Mouse (Mus musculus) hindlimb bud, embryonic 11.5 days (tissue): Measurements from ENCODE around the gene Drg1.
"Not testable (repeated sequence)": the region's sequence is repeated elsewhere in the genome, so short reads cannot be mapped to it uniquely, and the experiment has no call there.

Experiments
- DNase-seq: peaks from one replicate; pipeline ENCODE4 v3.0.0-alpha.2; 2012; ENCODE audit warnings: low read depth, low spot score; ENCODE audit errors: extremely low spot score

Drg1 gene

DNA sequence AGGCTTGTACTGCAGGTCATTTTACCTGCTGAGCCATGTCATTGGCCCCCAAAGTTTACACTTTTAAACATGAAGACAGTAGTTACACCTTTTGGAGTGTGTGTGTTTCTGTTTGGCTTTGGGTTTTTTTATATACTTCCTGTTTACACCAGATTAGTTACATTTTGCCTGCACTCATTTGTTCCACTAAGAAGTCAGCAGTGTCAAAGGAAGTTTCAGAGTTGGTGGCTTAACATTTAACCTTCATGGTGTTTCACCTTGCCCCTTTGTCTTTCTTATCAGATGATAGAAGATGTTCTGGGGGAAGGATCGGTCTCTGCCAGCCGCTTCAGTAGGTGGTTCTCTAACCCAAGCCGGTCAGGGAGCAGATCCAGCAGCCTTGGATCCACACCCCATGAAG, 39.1 kb downstream of the Drg1 start:
- no peak for DNase-seq

DNA sequence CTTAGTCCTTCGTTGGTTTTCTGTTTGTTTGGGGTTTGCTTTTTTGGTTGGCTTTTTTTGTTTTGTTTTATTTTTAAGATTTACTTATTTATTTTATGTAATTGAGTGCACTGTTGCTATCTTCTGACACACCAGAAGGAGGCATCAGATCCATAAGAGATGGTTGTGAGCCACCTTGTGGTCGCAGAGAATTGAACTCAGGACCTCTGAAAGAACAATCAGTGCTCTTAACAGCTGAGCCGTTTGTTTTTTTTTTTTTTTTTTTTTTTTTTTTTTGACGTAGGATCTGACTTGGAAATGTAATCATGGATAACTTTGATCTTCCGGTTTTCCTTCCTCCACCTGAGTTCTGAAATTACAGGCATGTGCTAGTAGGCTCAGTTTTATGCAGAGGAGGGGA, 43.1 kb downstream of the Drg1 start:
- DNase-seq, result no peak

DNA sequence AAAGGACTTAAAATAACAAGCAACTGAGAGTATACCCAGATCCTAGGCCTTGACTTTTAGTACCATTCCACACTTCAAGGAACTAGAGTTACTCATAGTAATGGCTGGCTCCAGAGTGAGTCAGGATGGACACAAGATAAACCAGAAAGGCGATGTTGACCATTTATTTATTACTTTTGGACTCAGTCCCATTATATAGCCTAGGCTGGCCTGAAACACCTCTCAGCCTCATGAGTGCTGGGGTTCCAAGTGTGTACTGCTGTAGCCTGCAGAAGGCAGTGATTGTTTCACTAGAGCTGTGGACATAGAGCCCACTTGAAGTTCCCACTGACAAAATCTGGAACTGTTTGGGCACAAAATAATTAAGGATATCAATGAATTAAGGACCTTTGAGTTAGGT, 53.7 kb downstream of the Drg1 start:
- no peak for DNase-seq

DNA sequence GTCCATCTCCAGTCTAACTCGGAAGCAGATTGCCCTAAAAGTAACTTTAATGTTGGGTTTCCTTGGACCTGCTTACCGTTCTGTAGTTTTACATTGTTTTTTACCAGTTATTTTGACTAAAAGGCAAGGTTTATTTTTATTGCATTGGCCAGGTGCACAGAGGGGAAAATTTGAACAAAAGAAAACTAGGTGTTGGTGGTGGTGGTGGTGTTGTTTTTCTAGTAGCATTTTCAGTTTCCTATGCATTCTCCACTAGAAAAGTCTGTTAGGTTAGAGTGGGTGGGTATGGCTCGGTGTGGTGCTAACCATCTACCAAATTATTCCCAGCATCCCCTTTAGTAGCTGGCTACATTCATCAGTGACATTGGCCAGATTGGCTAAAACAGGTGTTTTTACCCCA, 59.4 kb downstream of the Drg1 start:
- DNase-seq, result no peak

DNA sequence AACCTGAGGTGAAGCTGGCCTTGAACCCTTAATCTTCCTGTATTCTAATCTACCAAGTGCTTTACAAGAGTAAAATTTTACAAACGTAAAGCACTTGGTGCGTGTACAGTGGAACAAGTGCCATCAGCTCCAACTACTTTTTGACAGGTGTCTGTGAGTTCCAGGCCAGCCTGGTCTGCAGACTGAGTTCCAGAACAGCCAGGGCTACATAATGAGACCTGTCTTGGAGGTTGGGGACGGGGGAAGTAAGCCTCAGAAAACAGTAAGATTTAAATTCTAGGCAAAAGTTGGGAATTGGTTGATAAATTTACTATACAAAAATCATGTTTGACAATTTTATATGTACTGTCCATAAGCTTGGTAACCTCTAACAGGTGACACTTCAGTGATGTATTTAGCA, 61.0 kb downstream of the Drg1 start:
- no peak for DNase-seq

DNA sequence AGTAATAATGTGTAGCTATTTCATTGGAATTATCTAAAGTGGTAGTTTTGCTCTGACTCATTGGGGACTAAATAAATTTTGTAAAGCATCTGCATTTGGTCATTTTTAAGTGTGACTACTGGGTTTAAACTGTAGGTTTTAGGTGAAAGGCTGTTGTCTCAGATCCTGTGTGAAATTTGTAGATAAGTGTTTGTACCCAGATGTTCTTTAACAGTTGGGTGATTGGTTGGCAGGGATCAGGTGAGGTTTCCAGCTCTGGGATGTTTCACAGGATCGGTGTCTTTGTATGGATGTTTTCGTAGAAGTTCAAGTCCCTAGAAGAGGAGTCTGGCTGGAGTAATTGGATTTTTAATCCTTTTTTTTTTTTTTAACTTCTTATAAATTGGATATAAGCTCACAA, 62.4 kb downstream of the Drg1 start:
- no peak for DNase-seq

DNA sequence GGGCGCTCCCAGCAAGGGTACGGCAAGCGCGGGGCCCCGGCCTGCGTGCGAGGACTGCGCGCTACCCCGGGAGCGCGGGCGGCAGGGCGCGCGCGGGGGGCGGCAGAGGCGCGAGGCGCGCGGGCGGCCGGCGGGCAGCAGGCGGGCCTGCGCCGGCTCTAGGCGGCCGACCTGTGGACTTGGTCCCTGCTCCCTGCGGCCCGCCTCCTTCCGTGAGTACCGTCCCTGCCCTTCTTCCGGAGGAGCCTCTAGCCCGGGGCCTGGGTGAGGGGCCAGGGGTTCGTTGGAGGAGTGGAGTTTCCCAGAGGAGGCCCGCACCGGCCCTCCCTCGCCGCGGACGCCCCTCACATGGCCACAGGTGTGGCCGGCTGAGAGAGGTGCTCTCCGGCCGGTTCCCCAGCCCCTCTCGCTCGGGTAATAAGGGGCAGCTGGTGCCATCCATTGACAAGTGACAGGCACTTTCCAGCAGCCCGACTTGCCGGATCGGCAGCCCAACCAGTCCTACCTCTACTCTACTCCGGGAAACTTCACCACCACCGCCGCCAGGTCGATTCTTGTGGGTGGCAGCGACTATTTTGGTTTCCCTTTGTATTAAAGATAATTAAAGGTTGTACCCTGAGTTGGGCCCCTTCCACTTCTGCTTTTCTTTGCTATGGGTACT, 63.3 kb downstream of the Drg1 start:
- no peak for DNase-seq

DNA sequence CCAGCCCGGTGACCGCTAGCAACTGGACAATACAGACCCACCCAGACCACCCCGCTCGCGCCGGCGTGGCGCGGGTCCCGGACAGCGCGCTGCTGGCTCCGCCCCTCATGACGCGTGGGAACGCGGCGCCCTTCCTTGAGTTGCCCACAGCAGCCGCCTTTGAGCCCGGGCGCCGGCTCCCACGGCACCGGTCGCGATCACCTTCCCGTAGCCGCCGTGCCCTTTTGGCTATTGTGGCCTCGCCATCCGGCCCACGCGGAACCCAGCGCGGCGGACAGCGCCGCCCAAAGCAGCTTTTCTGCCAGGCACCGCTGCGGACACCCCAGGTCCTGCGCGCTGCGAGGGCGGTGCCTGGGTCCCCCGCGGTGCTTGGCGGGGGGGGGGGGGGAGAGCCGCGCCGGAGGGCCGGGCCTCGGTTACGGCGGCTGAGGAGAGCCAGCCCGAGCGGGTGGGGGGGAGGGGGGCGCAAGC, 63.9 kb downstream of the Drg1 start, which contains the start of gene Eif4enif1:
Eif4enif1 (plus strand) TSS at position 162 of the 471 bp plus-strand sequence.
- peak; percentile 79 for DNase-seq

DNA sequence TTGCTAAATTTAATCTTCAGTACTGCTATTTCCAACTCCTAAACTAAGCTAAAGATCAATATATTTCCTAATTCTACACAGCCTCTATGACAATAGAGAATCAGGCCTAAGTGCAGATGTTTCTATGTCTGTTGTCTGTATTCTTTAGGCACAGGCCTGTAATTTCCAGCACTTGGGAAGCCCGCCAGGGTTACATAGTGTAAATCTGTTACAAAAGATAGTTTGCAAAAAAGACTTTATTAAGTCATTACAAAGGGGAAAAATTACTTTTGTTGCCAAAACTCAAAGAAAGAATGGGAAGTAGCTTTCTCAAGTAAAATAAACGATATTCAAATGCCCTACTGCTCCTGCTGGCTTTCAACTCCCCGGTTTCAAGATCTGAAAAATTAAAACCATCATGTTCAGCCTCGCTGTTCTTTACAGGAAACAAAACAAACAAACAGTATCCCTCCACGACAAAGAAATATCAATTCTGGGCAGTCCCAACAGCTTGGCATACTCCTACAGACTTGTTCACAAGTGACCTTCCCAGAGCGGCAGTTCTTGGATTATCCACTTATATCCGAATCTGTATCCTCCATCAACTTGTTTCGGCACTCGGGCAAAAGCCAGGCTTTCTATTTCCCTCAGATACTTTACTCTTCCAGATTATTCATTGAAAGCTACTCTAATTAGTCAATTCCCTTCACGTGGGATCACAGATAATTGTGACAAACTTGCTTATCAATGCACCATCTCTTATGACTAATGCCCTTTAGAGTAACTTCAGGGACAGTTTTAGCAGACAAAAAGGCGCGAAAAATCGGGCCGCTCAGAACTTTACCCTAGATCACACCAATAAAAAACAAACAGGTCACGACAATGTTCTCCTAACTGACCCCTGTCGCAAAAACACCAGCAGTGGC, 64.6 kb downstream of the Drg1 start:
- no peak for DNase-seq

DNA sequence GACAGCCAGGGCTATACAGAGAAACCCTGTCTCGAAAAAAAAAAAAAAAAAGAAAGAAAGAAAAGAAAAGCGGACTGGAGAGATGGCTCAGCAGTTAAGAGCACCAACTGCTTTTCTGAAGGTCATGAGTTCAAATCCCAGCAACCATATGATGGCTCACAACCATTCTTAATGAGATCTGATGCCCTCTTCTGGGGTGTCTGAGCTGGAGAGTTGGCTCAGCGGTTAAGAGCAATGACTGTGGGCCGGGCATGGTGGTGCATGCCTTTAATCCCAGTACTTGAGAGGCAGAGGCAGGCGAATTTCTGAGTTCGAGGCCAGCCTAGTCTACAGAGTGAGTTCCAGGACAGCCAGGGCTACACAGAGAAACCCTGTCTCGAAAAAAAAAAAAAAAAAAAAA, 65.6 kb downstream of the Drg1 start:
- DNase-seq, result not testable (repeated sequence)

DNA sequence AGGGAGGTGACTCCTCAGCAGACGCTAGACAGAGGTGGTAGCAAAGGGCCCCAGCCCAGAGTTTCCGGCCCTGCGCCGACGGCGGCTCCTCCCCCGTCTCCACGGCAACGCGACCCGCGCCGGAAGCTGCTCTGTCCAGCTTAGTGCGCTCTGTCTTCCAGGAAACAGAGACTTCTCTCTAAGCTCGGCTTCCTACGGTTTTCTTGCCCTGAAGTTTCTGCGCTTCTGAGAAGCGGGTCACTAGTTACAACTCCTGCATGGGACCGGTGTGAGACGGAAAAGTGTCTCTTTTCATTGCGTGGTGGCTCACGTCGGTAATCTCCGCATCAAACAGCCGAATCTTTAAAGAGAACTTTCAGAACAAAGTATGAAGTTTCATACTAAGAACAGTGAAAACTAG, 72.9 kb downstream of the Drg1 start, which contains the start of gene Sfi1:
Sfi1 (minus strand) TSS at position 101 of the 400 bp plus-strand sequence.
- no peak for DNase-seq

DNA sequence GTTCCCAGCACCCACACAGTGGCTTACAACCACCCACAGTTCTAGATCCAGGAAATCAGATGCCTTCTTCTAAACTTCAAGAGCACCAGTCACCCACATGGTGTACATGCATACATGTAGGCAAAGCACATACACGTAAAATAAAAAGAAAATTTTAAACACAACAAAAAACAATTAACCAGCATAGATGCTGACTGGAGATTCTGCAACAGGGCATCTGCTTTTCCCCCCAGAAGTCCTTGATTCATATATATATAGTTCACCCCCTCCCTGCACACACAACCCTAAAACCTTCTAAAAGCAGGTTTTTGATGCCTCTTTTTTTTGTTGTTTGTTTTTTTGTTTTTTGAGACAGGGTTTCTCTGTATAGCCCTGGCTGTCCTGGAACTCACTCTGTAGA, 83.5 kb downstream of the Drg1 start:
- DNase-seq, result not testable (repeated sequence)

DNA sequence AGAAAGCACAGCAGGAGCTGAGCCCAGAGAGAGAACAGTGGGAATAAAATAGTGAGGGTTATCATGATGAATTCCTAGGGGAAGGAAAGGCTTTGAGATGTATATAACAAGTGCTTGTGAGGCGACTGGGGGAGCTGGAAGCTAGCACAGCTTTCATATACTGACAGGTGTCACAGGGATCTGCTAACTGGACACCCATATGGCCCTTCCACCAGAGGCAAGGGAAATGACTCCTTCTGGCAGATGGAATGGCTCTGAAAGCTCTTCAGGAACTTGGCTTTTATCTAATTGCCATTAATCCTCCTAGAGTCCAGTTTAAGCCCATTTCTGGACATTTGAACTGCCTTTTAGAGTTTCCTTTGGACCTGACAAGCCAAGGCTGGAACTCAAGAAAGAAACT, 84.2 kb downstream of the Drg1 start:
- not testable (repeated sequence) for DNase-seq

DNA sequence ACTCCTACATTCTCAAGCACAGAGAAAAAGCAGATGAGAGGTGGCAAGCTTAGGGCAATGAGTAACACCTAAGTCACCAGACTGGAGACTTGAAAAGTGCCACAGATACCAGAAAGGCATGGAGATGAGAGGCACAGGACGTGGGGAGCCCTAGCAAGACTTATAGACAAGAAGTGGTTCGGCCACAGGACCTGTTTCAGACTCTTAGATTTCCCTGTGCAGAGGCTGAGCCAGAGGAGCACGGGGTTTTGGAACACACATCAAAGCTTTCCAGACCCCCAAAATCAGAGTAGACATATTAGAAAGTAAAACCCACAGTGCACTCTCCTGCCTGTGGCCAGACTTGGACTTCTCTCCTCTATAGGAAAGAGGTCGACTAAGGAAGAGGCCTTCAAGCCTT, 85.0 kb downstream of the Drg1 start:
- DNase-seq, result not testable (repeated sequence)

DNA sequence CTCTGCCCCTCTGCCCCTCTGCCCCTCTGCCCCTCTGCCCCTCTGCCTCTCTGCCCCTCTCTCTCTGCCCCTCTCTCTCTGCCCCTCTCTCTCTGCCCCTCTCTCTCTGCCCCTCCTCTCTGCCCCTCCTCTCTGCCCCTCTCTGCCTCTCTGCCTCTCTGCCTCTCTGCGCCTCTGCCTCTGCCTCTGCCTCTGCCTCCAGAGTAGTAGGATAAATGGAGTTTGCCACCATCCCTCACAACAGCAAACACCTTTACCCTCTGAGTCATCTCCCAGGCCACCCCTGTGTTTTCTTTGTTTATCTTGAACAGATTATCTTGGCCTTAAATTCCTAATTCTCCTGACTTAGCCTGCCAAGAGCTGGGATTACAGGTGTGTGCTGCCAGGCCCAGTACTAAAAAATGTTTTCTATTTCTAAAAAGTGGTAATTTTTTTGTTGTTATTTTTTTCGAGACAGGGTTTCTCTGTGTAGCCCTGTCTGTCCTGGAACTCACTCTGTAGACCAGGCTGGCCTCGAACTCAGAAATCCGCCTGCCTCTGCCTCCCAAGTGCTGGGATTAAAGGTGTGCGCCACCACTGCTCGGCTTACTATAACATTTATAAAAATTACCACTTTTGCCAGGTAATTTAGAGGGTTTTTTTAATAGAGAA, 85.6 kb downstream of the Drg1 start:
- DNase-seq, result not testable (repeated sequence)

DNA sequence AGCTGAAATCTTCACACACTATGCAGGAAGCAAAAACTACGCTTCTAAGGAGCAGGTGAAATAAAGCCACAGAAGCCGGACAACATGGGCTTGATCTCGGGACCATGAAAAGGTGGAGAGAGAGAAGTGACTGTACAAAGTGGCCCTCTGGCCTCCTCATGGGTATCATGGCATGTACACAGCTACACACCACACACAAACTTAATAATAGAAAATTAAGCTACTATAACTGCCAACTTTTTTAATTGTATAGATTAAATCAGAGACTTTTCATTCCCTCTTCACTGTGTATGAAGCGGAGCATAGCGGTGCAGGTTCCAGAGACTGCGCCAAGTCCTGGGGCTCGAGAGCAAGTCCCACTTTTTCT, 86.5 kb downstream of the Drg1 start:
- DNase-seq, result not testable (repeated sequence)

DNA sequence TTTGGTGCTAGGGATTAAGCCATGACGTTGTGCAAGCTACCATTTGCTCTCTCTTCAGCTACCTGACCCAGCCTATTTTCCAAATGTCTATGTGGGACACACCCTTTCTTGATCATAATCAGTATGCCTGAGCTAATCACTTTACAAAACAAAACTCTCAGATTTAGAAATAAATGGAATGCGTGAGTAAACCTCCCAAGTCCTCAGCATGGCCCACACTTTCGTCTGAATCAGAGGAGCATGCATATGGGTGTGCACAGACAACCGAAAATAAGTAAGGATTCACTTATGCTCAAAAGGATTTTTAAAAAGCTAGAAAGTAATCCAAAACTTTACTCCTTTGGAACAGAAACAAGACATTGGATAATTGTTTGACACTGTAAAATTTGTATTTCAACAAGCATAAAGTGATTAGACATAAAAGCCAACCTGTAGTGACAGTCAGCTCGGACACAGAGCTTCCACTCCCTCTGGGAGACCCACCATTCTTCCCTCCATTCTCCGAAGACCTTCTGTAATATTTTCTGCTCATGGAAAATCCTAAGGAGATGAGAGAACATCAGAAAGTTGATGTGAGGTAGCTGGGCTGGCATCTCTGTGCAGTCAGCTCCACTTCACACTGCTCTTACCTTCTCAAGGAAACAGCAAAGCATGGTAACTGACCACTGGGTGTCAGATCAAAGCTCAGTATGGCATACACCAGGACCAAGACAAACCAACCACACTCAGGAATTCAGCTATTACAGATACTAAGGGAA, 87.1 kb downstream of the Drg1 start:
- not testable (repeated sequence) for DNase-seq

DNA sequence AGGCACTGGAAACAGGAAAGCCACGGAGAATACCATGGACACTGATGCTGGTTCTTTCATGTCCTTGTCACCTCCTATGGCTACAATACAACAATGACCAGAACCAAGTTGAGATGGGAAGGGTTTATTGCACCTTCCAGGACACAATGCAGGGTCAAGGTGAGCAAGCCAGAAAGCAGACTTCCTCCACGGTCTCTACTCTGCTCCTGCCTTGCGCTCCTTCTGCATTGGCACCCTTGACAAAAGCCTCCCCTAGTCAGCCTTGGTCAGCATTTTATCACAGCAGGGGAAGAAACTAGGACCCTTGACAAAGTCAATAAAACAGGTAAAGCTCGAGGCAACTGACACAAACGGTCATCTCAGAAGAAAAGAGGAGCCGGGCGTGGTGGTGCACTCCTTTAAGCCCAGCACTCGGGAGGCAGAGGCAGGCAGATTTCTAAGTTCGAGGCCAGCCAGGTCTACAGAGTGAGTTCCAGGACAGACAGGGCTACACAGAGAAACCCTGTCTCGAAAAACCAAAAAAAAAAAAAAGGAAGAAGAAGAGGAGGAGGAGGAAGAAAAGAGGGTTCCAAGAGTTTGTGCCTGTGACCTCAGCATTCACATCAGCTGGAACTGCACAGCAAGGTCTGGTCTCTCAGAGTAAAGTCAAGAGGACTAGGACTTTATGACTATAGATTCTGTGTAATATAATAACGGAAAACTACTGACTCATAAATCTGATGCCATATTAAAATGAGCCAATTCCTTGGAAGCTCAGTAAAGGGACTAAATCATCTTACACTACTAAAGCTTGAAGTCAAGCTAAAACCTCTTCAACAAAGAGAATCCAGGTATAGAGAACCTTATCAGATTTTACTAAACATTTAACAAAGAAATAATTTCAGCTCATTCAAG, 92.5 kb downstream of the Drg1 start:
- DNase-seq, result not testable (repeated sequence)

DNA sequence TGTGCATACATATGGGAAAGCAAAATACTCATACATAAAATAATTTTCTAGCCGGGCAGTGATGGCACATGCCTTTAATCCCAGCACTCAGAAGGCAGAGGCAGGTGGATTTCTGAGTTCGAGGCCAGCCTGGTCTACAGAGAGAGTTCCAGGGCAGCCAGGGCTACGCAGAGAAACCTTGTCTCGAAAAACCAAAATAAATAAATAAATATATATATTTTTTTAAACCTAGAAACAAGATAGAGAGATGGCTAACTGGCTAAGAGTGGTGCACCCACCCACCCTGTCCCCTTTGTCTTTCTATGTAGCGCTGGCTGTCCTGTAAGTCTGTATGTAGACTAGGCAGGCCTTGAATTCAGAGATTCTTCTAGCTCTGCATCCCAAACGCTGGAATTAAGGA, 93.7 kb downstream of the Drg1 start:
- DNase-seq, result not testable (repeated sequence)

DNA sequence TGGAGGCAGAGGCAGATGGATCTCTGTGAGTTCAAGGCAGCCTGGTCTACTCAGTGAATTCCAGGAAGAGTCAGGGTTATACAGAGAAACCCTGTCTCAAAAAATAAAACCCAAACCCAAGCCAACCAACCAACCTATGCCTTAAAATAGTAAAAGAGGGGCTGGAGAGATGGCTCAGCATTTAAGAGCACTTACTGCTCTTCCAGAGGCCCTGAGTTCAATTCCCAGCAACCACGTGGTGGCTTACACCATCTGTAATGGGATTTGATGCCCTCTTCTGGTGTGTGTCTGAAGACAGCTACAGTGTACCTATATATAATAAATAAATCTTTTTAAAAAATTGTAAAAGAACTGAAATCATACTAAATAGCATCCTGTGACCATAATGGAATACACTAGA, 94.3 kb downstream of the Drg1 start:
- DNase-seq, result not testable (repeated sequence)
